In the genomic region with DNA sequence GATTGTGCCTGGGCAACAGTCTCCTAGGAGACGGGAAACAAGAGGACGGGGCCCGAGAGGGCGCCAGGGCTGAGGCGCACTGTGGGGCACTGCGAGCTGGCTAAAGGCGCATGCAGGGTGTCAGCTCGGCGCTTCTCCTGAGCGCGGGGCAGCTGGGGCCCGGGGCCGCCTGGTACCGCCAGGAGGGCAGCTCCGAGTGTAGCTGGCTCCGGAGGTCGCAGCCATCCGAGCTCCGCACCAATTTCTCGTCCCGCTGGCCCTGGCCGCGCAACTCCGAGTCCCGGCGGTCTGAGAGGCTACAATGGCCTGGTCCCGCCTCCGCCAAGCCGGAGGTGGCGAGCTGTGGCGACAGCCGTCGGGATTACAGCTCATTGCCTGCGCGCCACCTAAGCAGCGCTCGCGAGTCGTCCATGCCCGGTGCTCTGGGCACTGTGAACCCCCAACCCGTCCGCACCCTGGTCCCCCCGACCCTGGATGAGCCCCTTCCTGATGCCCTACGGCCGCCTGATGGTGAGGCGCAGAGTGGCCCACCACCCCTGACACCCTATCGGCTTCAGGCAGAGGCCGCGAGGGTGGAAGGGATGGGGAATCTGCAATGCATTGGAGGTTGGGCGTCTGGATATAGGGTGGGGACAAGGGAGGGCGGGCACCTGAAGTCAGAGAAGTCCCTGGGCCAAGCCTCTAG, we compare ENCODE assay signal across 8 mouse cellular contexts. TPM values are rescaled to one million over a fixed set of nuclear protein-coding genes. Genes with fewer than 3 reads are reported as not detected.
DNase-seq lines count a peak whose midpoint lies in the region; ATAC-seq and TF ChIP-seq lines count a peak whose summit lies in the region.

No protein-coding gene starts in this region.

- H3K4me3 ChIP-seq in forebrain, embryonic 10.5 days = peak overlapping the region; percentile 61
- H3K4me3 ChIP-seq in liver, postnatal 0 days (ENCODE audit: low read depth, low read length) = peak overlapping the region; percentile 26
- peak overlapping the region; percentile 34 for H3K4me3 ChIP-seq in neural tube, embryonic 14.5 days (ENCODE audit: low read depth, low read length)

- no peaks in the 10 kb centered on the region for H3K9me3 ChIP-seq in forebrain, embryonic 10.5 days
- no peaks in the 10 kb centered on the region for H3K9me3 ChIP-seq in liver, postnatal 0 days (ENCODE audit: low read length)
- H3K9me3 ChIP-seq in neural tube, embryonic 14.5 days (ENCODE audit: control insufficient read depth, low read length) = no peaks in the 10 kb centered on the region

- peaks cover 21% of the 10 kb centered on the region for H3K27me3 ChIP-seq in forebrain, embryonic 10.5 days (ENCODE audit: poor library complexity, severe bottlenecking)
- H3K27me3 ChIP-seq in liver, postnatal 0 days (ENCODE audit: insufficient read depth, low read length) = 0 out of 2 replicates have a peak, but pooled peaks cover 3% of the 10 kb centered on the region
- no peaks in the 10 kb centered on the region for H3K27me3 ChIP-seq in neural tube, embryonic 14.5 days (ENCODE audit: control insufficient read depth, insufficient read depth, low read length)

- under 1% methylated on average over 51 of the region's 51 CpGs for WGBS in forebrain, embryonic 10.5 days
- 9% methylated on average over 50 of the region's 51 CpGs for WGBS in liver, postnatal 0 days (ENCODE audit: insufficient replicate concordance)
- WGBS in neural tube, embryonic 14.5 days = 2% methylated on average over 51 of the region's 51 CpGs

- peaks cover 53% of the 10 kb centered on the region for H3K36me3 ChIP-seq in forebrain, embryonic 10.5 days (replicated peaks)
- peaks cover 34% of the 10 kb centered on the region for H3K36me3 ChIP-seq in liver, postnatal 0 days (replicated peaks; ENCODE audit: insufficient read depth, low read length)
- H3K36me3 ChIP-seq in neural tube, embryonic 14.5 days (ENCODE audit: control insufficient read depth, insufficient read depth, low read length) = peaks cover 33% of the 10 kb centered on the region

- H3K9ac ChIP-seq in liver, postnatal 0 days (replicated peaks) = peak overlapping the region; percentile 47
- peak overlapping the region; percentile 58 for H3K9ac ChIP-seq in neural tube, embryonic 14.5 days (replicated peaks; ENCODE audit: low read depth, low read length)

- no peak for TF ChIP-seq CTCF in liver, postnatal 0 days (IDR thresholded peaks at IDR 0.05; ENCODE audit: low read depth)

- intact Hi-C loops in heart, postnatal 10 days (cut with DNase I) = no loop called here

- peak overlapping the region; percentile 65 for H3K4me2 ChIP-seq in liver, postnatal 0 days (ENCODE audit: low read depth, low read length)
- peak overlapping the region; percentile 74 for H3K4me2 ChIP-seq in neural tube, embryonic 14.5 days (ENCODE audit: low read depth, low read length)

- peaks cover 22% of the 10 kb centered on the region for H3K4me1 ChIP-seq in forebrain, embryonic 10.5 days
- H3K4me1 ChIP-seq in liver, postnatal 0 days (ENCODE audit: insufficient read depth) = peaks cover 3% of the 10 kb centered on the region; the same call in 1 of the 2 replicates
- peaks cover 5% of the 10 kb centered on the region; the same call in 1 of the 2 replicates for H3K4me1 ChIP-seq in neural tube, embryonic 14.5 days (ENCODE audit: control insufficient read depth, insufficient read depth, low read length)

- DNase-seq in left cerebral cortex, adult 18-20 months (ENCODE audit: low spot score in 2 of 2) = peak; percentile 22 to 56
- DNase-seq in left cerebral cortex, adult 11 months (ENCODE audit: low spot score) = no peak
- DNase-seq in forebrain, embryonic 10.5 days (ENCODE audit: extremely low spot score, low spot score) = peak; percentile 79
- DNase-seq in heart, postnatal 10 days = peak; percentile 63 to 64
- DNase-seq in kidney, postnatal 36 days = peak; percentile 32 to 70
- peak; percentile 43 for DNase-seq in liver, postnatal 0 days

- ATAC-seq in liver, postnatal 0 days = peak; percentile 70
- ATAC-seq in neural tube, embryonic 14.5 days (ENCODE audit: low read depth) = peak; percentile 90
- no peak for ATAC-seq in monocyte, adult 5-6 weeks (replicated peaks; ENCODE audit: insufficient number of reproducible peaks, low FRiP score, low TSS enrichment, poor library complexity, severe bottlenecking)

- TF ChIP-seq EP300 in liver, postnatal 0 days (IDR thresholded peaks at IDR 0.05; ENCODE audit: low read depth) = no peak

- peak overlapping the region; percentile 90 for H3K27ac ChIP-seq in forebrain, embryonic 10.5 days
- H3K27ac ChIP-seq in liver, postnatal 0 days (ENCODE audit: low read depth) = no peak overlapping the region
- peak overlapping the region; percentile 50 for H3K27ac ChIP-seq in neural tube, embryonic 14.5 days (ENCODE audit: low read depth, low read length)

RNA-seq across cellular contexts. Expression of a gene that starts 3.5 kb away (rescaled TPM):
- total RNA-seq in left cerebral cortex, adult 18-20 months (2021) = 10 to 100 TPM; 11.2 to 12.5 TPM
- 4.0 and 4.2 TPM in 2 replicates for polyA plus RNA-seq in forebrain, embryonic 10.5 days (2016; fragmentation: Nextera tagmentation; extraction: Ambion mirVana)
- 1 to 10 TPM in 1 of 2 experiments, under 1 TPM in 1; 0.92 to 2.2 TPM for total RNA-seq in heart, postnatal 10 days (2021)
- 0.38 and 0.83 TPM in 2 replicates for polyA plus RNA-seq in liver, postnatal 0 days (2015; fragmentation: Nextera tagmentation; extraction: Ambion mirVana)
- polyA plus RNA-seq in neural tube, embryonic 14.5 days (2014; fragmentation: Nextera tagmentation; extraction: Ambion mirVana) = 8.9 and 9.1 TPM in 2 replicates
- total RNA-seq in monocyte, adult 5-6 weeks (2017) = 12.9 to 26.5 TPM (median 15.3 TPM) in 3 replicates

RNA-seq across cellular contexts. Expression of a gene that starts 14.6 kb away (rescaled TPM):
- 100 to 1,000 TPM; 256 to 267 TPM for total RNA-seq in left cerebral cortex, adult 18-20 months (2021)
- polyA plus RNA-seq in forebrain, embryonic 10.5 days (2016; fragmentation: Nextera tagmentation; extraction: Ambion mirVana) = 366 TPM in 2 replicates
- 100 to 1,000 TPM; 124 to 138 TPM for total RNA-seq in heart, postnatal 10 days (2021)
- 188 and 198 TPM in 2 replicates for polyA plus RNA-seq in liver, postnatal 0 days (2015; fragmentation: Nextera tagmentation; extraction: Ambion mirVana)
- 238 and 253 TPM in 2 replicates for polyA plus RNA-seq in neural tube, embryonic 14.5 days (2014; fragmentation: Nextera tagmentation; extraction: Ambion mirVana)
- total RNA-seq in monocyte, adult 5-6 weeks (2017) = 296 to 345 TPM (median 318 TPM) in 3 replicates

RNA-seq across cellular contexts. Expression of a gene that starts 14.8 kb away (rescaled TPM):
- total RNA-seq in left cerebral cortex, adult 18-20 months (2021) = 10 to 100 TPM; 46.8 to 53.7 TPM
- polyA plus RNA-seq in forebrain, embryonic 10.5 days (2016; fragmentation: Nextera tagmentation; extraction: Ambion mirVana) = 53.8 and 59.3 TPM in 2 replicates
- 10 to 100 TPM; 22.0 to 23.5 TPM for total RNA-seq in heart, postnatal 10 days (2021)
- 11.1 and 11.9 TPM in 2 replicates for polyA plus RNA-seq in liver, postnatal 0 days (2015; fragmentation: Nextera tagmentation; extraction: Ambion mirVana)
- 66.3 and 78.5 TPM in 2 replicates for polyA plus RNA-seq in neural tube, embryonic 14.5 days (2014; fragmentation: Nextera tagmentation; extraction: Ambion mirVana)
- 7.9 to 22.4 TPM (median 9.8 TPM) in 3 replicates for total RNA-seq in monocyte, adult 5-6 weeks (2017)

RNA-seq across cellular contexts. Expression of a gene that starts 26.6 kb away (rescaled TPM):
- total RNA-seq in left cerebral cortex, adult 18-20 months (2021) = 10 to 100 TPM; 14.7 to 19.8 TPM
- 38.3 and 40.6 TPM in 2 replicates for polyA plus RNA-seq in forebrain, embryonic 10.5 days (2016; fragmentation: Nextera tagmentation; extraction: Ambion mirVana)
- 10 to 100 TPM in 1 of 2 experiments, 1 to 10 TPM in 1; 8.9 to 14.3 TPM for total RNA-seq in heart, postnatal 10 days (2021)
- polyA plus RNA-seq in liver, postnatal 0 days (2015; fragmentation: Nextera tagmentation; extraction: Ambion mirVana) = 17.1 and 20.5 TPM in 2 replicates
- polyA plus RNA-seq in neural tube, embryonic 14.5 days (2014; fragmentation: Nextera tagmentation; extraction: Ambion mirVana) = 19.7 and 23.6 TPM in 2 replicates
- 0.96 to 6.9 TPM (median 4.4 TPM) in 3 replicates for total RNA-seq in monocyte, adult 5-6 weeks (2017)

RNA-seq across cellular contexts. Expression of a gene that starts 43.0 kb away (rescaled TPM):
- total RNA-seq in left cerebral cortex, adult 18-20 months (2021) = not detected
- polyA plus RNA-seq in forebrain, embryonic 10.5 days (2016; fragmentation: Nextera tagmentation; extraction: Ambion mirVana) = not detected in 2 replicates
- total RNA-seq in heart, postnatal 10 days (2021) = 10 to 100 TPM in 1 of 2 experiments, 1 to 10 TPM in 1; 9.6 to 41.2 TPM
- 5.9 and 8.2 TPM in 2 replicates for polyA plus RNA-seq in liver, postnatal 0 days (2015; fragmentation: Nextera tagmentation; extraction: Ambion mirVana)
- not detected in 2 replicates for polyA plus RNA-seq in neural tube, embryonic 14.5 days (2014; fragmentation: Nextera tagmentation; extraction: Ambion mirVana)
- not detected in 3 replicates for total RNA-seq in monocyte, adult 5-6 weeks (2017)
